Mouse (Mus musculus) cerebellum, adult 8-10 months (tissue): ENCODE measurements around the gene Zfp523.

ENCODE experiments used
- DNase-seq: peaks from one replicate; pipeline ENCODE4 v3.0.0; 2022

The Zfp523 gene

GRCm38 (mm10) chr17:28176775-28177539 lies at the start of gene Zfp523:
Gene Zfp523 (plus strand): TSS chr17:28177129.
- peak; percentile 91 for DNase-seq

GRCm38 (mm10) chr17:28129796-28130195 lies 47.1 kb upstream of the Zfp523 start:
- no peak for DNase-seq

- DNase-seq, result no peak
Measured at GRCm38 (mm10) chr17:28130391-28131125, 46.4 kb upstream of the Zfp523 start.

GRCm38 (mm10) chr17:28131156-28131555 lies 45.8 kb upstream of the Zfp523 start:
- DNase-seq, result no peak

- DNase-seq, result peak; percentile 31
Measured at GRCm38 (mm10) chr17:28133193-28133592, 43.7 kb upstream of the Zfp523 start.

GRCm38 (mm10) chr17:28135496-28135895 lies 41.4 kb upstream of the Zfp523 start:
- DNase-seq, result no peak

GRCm38 (mm10) chr17:28136266-28136665 lies 40.7 kb upstream of the Zfp523 start:
- DNase-seq, result no peak

GRCm38 (mm10) chr17:28138013-28138412 lies 38.9 kb upstream of the Zfp523 start:
- no peak for DNase-seq

- no peak for DNase-seq
Measured at GRCm38 (mm10) chr17:28138685-28139084, 38.2 kb upstream of the Zfp523 start.

- no peak for DNase-seq
Measured at GRCm38 (mm10) chr17:28140431-28141204, 36.3 kb upstream of the Zfp523 start.

- DNase-seq, result no peak
Measured at GRCm38 (mm10) chr17:28141205-28141650, 35.7 kb upstream of the Zfp523 start.

GRCm38 (mm10) chr17:28141771-28142699 lies 34.9 kb upstream of the Zfp523 start, which contains the start of gene Scube3:
Gene Scube3 (plus strand): TSS chr17:28142141.
- no peak for DNase-seq

- DNase-seq, result no peak
Measured at GRCm38 (mm10) chr17:28142700-28143610, 34.0 kb upstream of the Zfp523 start.

- DNase-seq, result no peak
Measured at GRCm38 (mm10) chr17:28143751-28144150, 33.2 kb upstream of the Zfp523 start.

- DNase-seq, result no peak
Measured at GRCm38 (mm10) chr17:28144241-28144640, 32.7 kb upstream of the Zfp523 start.

GRCm38 (mm10) chr17:28148288-28148687 lies 28.6 kb upstream of the Zfp523 start:
- peak; percentile 26 for DNase-seq

GRCm38 (mm10) chr17:28149734-28150133 lies 27.2 kb upstream of the Zfp523 start:
- no peak for DNase-seq

- DNase-seq, result no peak
Measured at GRCm38 (mm10) chr17:28150456-28150855, 26.5 kb upstream of the Zfp523 start.

GRCm38 (mm10) chr17:28153095-28153494 lies 23.8 kb upstream of the Zfp523 start:
- no peak for DNase-seq

- DNase-seq, result no peak
Measured at GRCm38 (mm10) chr17:28154970-28155369, 22.0 kb upstream of the Zfp523 start.

- no peak for DNase-seq
Measured at GRCm38 (mm10) chr17:28160361-28160760, 16.6 kb upstream of the Zfp523 start.
